Mouse (Mus musculus) MEL (cell line): ENCODE data around the gene Dpf3.

Experiments used
- CHD1 ChIP-seq: IDR thresholded peaks from 2 replicates; pipeline ENCODE4 v1.6.1; 2012; ENCODE audit warnings: low read depth, mild to moderate bottlenecking, inconsistent platforms, low read length, improper control_type of control experiment
- CTCF ChIP-seq, 3 experiments: IDR thresholded peaks in 2 of 3; conservative IDR thresholded peaks in 1 of 3; 2 replicates each; pipeline ENCODE4 v1.5.1; 2011 to 2012; ENCODE audit warnings: low read length in 3 of 3, low read depth in 2 of 3, mild to moderate bottlenecking in 2 of 3, improper control_type of control experiment in 1 of 3, inconsistent platforms in 1 of 3, mixed read lengths in 1 of 3, moderate library complexity in 1 of 3; ENCODE audit not compliant: control insufficient read depth in 1 of 3, insufficient read depth in 1 of 3, poor library complexity in 1 of 3, severe bottlenecking in 1 of 3
- GATA1 ChIP-seq: IDR thresholded peaks from 2 replicates; pipeline ENCODE4 v1.6.1; 2011; ENCODE audit warnings: low read depth, low read length, improper control_type of control experiment
- MAX ChIP-seq: IDR thresholded peaks from 2 replicates; pipeline ENCODE4 v1.6.1; 2011; ENCODE audit warnings: low read length, improper control_type of control experiment
- POLR2A ChIP-seq, 2 experiments: IDR thresholded peaks; 2 replicates each; pipeline ENCODE4 v1.6.1; 2011 to 2012; ENCODE audit warnings: low read length in 2 of 2, mild to moderate bottlenecking in 2 of 2, control low read depth in 1 of 2, improper control_type of control experiment in 1 of 2, low read depth in 1 of 2, moderate library complexity in 1 of 2; ENCODE audit not compliant: control insufficient read depth in 1 of 2, insufficient read depth in 1 of 2, poor library complexity in 1 of 2
- POLR2AphosphoS2 ChIP-seq: IDR thresholded peaks from 2 replicates; pipeline ENCODE4 v1.6.1; 2011; ENCODE audit warnings: low read length, improper control_type of control experiment
- SMC3 ChIP-seq: IDR thresholded peaks from 2 replicates; pipeline ENCODE4 v1.6.1; 2011; ENCODE audit warnings: low read depth, low read length, improper control_type of control experiment
- USF2 ChIP-seq, 2 experiments: IDR thresholded peaks; 2 replicates each; pipeline ENCODE4 v1.6.1; 2011 to 2012; ENCODE audit warnings: improper control_type of control experiment in 2 of 2, low read length in 2 of 2, borderline replicate concordance in 1 of 2, inconsistent platforms in 1 of 2, low read depth in 1 of 2, mild to moderate bottlenecking in 1 of 2; ENCODE audit not compliant: insufficient read depth in 1 of 2

DNA sequence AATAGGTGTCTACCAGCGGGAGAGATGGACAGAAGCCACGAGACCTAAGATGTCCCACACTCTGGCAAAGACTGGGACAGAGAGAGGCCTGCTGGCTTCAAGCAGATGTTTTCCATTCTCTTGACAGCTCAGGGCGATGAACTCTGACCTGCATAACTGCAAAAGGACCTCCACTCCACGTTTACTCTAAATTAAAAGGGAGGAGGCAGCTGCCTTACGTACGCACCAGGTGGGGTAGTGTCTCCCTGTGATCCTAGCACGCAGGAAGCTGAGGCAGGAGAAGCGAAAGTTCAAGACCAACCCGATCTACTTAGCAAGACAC lies 8.4 kb upstream of the Dpf3 start:
- no peak for TF ChIP-seq USF2 (IDR thresholded peaks at IDR 0.05; ENCODE audit: borderline replicate concordance in 1 of 2, insufficient read depth in 1 of 2, low read depth in 1 of 2, low read length in 2 of 2)
- no peak for TF ChIP-seq CTCF (IDR thresholded peaks at IDR 0.05 in 2 of 3, conservative IDR thresholded peaks at IDR 0.05 in 1 of 3; ENCODE audit: control insufficient read depth in 1 of 3, insufficient read depth in 1 of 3, low read depth in 2 of 3, low read length in 3 of 3, poor library complexity in 1 of 3, severe bottlenecking in 1 of 3)
- TF ChIP-seq GATA1, result no peak
- TF ChIP-seq CHD1, result no peak
- no peak for TF ChIP-seq MAX
- TF ChIP-seq POLR2AphosphoS2, result no peak
- TF ChIP-seq POLR2A (IDR thresholded peaks at IDR 0.05; ENCODE audit: control insufficient read depth in 1 of 2, insufficient read depth in 1 of 2, low read depth in 1 of 2, low read length in 2 of 2, poor library complexity in 1 of 2), result no peak
- no peak for TF ChIP-seq SMC3
